Mouse (Mus musculus) embryonic facial prominence, embryonic 14.5 days (tissue): ENCODE data around the gene Ifna5. TPM values are rescaled to one million over a fixed set of nuclear protein-coding genes. Genes with fewer than 3 reads are reported as not detected.
"Not testable (repeated sequence)": the region's sequence is repeated elsewhere in the genome, so short reads cannot be mapped to it uniquely, and the experiment has no call there.

Experiments used
- ATAC-seq: fragments of 200-750 bp; cut with Nextera tagmentation; 2 replicates; pipeline ENCODE4 v1.8.0; 2017; ENCODE audit warnings: low read depth, moderate number of reproducible peaks, moderate TSS enrichment
- DNase-seq: peaks from one replicate; pipeline ENCODE4 v3.0.0-alpha.2; 2015; ENCODE audit warnings: low spot score
- H3K27ac ChIP-seq: fragments of 300-500 bp; sonication (generic); replicated peaks from 2 replicates; pipeline ENCODE4 v1.5.1; 2014; ENCODE audit warnings: low read depth, mild to moderate bottlenecking, low read length, moderate library complexity
- H3K27me3 ChIP-seq: fragments of 300-500 bp; sonication (generic); replicated peaks from 2 replicates; pipeline ENCODE4 v1.6.1; 2014; ENCODE audit warnings: low read length; ENCODE audit not compliant: control insufficient read depth, insufficient read depth
- H3K36me3 ChIP-seq: fragments of 300-500 bp; sonication (generic); 2 replicates; pipeline ENCODE4 v1.6.1; 2014; ENCODE audit warnings: low read length, mixed read lengths; ENCODE audit not compliant: control insufficient read depth, insufficient read depth
- H3K4me1 ChIP-seq: fragments of 300-500 bp; sonication (generic); 2 replicates; pipeline ENCODE4 v1.6.1; 2014; ENCODE audit warnings: antibody characterized with exemption, low read length; ENCODE audit not compliant: control insufficient read depth, insufficient read depth
- H3K4me2 ChIP-seq: fragments of 300-500 bp; sonication (generic); 2 replicates; pipeline ENCODE4 v1.6.1; 2014; ENCODE audit warnings: low read depth, mild to moderate bottlenecking, low read length, moderate library complexity, mixed read lengths
- H3K4me3 ChIP-seq: fragments of 300-500 bp; sonication (generic); 2 replicates; pipeline ENCODE4 v1.5.1; 2014; ENCODE audit warnings: low read depth, mild to moderate bottlenecking, low read length
- H3K9ac ChIP-seq: fragments of 300-500 bp; sonication (generic); 2 replicates; pipeline ENCODE4 v1.6.1; 2014; ENCODE audit warnings: low read depth, mild to moderate bottlenecking, low read length, moderate library complexity, mixed read lengths
- H3K9me3 ChIP-seq: fragments of 300-500 bp; sonication (generic); 2 replicates; pipeline ENCODE4 v1.6.1; 2016; ENCODE audit warnings: low read length; ENCODE audit not compliant: control insufficient read depth
- WGBS: fragments of 180-500 bp; shearing (Covaris S2); extraction: QIAGEN DNeasy Blood & Tissue Kit; methylation state at CpG from one replicate; pipeline ENCODE4 v1.1.7; 2014; 5-methylcytosine and 5-hydroxymethylcytosine counted together
- polyA plus RNA-seq: library from polyadenylated mRNA; unstranded; fragments of >200 nt; fragmentation: Nextera tagmentation; extraction: Ambion mirVana; gene quantifications from 2 replicates; pipeline ENCODE4 v1.2.1, GENCODE M21; 2014

Gene Ifna5
- polyA plus RNA-seq, result not detected in 2 replicates

DNA sequence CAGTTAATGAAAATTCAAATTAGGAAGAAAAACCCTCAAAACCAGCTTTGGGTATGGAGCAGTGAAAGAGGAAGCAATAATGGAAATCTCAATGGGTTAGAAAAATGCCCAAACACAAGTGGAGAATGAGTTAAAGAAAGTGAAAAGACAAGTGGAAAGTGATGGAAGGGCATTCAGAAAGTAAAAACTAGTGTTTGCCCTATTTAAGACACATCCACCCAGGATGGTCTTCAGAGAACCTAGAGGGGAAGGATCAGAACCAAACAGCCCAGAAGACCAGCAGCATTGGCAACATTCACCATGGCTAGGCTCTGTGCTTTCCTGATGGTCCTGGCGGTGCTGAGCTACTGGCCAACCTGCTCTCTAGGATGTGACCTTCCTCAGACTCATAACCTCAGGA, at the start of gene Ifna5:
Gene Ifna5, plus strand, starts transcription at position 301 of the 400 bp plus-strand sequence.
- not testable (repeated sequence) for H3K36me3 ChIP-seq, H3K27me3 ChIP-seq, H3K9ac ChIP-seq, DNase-seq, ATAC-seq, H3K4me2 ChIP-seq, H3K27ac ChIP-seq, H3K4me1 ChIP-seq, H3K9me3 ChIP-seq, H3K4me3 ChIP-seq
- WGBS, result no CpG with 5 or more reads among the region's 1 CpGs

DNA sequence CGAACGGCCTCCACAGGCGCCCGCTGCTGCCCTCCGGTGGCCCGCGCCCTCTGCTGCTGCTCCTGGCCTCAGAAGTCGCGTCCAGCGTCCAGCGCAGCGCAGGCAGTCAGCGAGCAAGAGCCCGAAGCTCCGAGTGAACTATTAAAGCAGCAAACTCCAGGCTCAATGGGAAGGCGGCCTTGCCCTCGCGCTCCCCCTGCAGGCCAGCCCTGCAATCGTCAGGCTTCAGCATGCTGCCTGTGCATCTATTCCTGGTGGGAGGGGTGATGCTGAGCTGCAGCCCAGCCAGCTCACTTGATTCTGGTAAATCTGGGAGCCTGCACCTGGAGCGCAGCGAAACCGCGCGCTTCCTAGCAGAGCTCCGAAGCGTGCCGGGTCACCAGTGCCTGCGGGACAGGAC, 46.9 kb upstream of the Ifna5 start, which contains the start of gene Gm13277:
Gene Gm13277, plus strand, starts transcription at position 231 of the 400 bp plus-strand sequence.
- H3K4me2 ChIP-seq, H3K27ac ChIP-seq, H3K9me3 ChIP-seq, ATAC-seq, H3K4me1 ChIP-seq, H3K9ac ChIP-seq, H3K36me3 ChIP-seq, DNase-seq, H3K27me3 ChIP-seq, H3K4me3 ChIP-seq: not testable (repeated sequence)
- no CpG with 5 or more reads among the region's 28 CpGs for WGBS

DNA sequence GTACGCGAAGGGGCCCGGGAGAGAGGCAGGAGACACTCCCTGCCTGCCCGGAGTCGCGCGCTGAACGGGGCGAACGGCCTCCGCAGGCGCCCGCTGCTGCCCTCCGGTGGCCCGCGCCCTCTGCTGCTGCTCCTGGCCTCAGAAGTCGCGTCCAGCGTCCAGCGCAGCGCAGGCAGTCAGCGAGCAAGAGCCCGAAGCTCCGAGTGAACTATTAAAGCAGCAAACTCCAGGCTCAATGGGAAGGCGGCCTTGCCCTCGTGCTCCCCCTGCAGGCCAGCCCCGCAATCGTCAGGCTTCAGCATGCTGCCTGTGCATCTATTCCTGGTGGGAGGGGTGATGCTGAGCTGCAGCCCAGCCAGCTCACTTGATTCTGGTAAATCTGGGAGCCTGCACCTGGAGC, 44.1 kb upstream of the Ifna5 start, which contains the start of gene Gm13278:
Gene Gm13278, plus strand, starts transcription at position 301 of the 400 bp plus-strand sequence.
- not testable (repeated sequence) for ATAC-seq, H3K36me3 ChIP-seq, H3K4me1 ChIP-seq, H3K9ac ChIP-seq, H3K27ac ChIP-seq, H3K9me3 ChIP-seq, H3K27me3 ChIP-seq, H3K4me3 ChIP-seq, H3K4me2 ChIP-seq, DNase-seq
- no CpG with 5 or more reads among the region's 28 CpGs for WGBS

DNA sequence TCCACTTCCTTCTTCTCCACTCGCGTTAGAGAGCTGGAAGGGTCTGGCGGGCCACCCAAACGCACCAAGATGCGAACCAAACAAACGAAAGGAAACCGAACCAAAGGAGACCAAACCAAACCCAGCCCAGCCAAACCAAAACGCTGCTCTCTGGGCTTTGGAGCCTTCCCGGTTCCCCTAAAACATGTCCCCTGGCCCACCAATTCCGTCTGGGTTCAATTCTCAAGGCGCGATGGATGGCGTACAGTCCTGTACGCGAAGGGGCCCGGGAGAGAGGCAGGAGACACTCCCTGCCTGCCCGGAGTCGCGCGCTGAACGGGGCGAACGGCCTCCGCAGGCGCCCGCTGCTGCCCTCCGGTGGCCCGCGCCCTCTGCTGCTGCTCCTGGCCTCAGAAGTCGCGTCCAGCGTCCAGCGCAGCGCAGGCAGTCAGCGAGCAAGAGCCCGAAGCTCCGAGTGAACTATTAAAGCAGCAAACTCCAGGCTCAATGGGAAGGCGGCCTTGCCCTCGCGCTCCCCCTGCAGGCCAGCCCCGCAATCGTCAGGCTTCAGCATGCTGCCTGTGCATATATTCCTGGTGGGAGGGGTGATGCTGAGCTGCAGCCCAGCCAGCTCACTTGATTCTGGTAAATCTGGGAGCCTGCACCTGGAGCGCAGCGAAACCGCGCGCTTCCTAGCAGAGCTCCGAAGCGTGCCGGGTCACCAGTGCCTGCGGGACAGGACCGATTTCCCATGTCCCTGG, 41.2 kb upstream of the Ifna5 start, which contains the start of gene Gm13275:
Gene Gm13275, plus strand, starts transcription at position 552 of the 740 bp plus-strand sequence.
- DNase-seq, H3K4me1 ChIP-seq, H3K27ac ChIP-seq, H3K9ac ChIP-seq, H3K27me3 ChIP-seq, H3K4me2 ChIP-seq, H3K36me3 ChIP-seq, ATAC-seq, H3K9me3 ChIP-seq, H3K4me3 ChIP-seq: not testable (repeated sequence)
- no CpG with 5 or more reads among the region's 52 CpGs for WGBS

DNA sequence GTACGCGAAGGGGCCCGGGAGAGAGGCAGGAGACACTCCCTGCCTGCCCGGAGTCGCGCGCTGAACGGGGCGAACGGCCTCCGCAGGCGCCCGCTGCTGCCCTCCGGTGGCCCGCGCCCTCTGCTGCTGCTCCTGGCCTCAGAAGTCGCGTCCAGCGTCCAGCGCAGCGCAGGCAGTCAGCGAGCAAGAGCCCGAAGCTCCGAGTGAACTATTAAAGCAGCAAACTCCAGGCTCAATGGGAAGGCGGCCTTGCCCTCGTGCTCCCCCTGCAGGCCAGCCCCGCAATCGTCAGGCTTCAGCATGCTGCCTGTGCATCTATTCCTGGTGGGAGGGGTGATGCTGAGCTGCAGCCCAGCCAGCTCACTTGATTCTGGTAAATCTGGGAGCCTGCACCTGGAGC, 38.2 kb upstream of the Ifna5 start, which contains the start of gene Gm13279:
Gene Gm13279, plus strand, starts transcription at position 301 of the 400 bp plus-strand sequence.
- ATAC-seq, H3K27ac ChIP-seq, H3K27me3 ChIP-seq, DNase-seq, H3K36me3 ChIP-seq, H3K4me3 ChIP-seq, H3K9me3 ChIP-seq, H3K4me2 ChIP-seq, H3K4me1 ChIP-seq, H3K9ac ChIP-seq: not testable (repeated sequence)
- no CpG with 5 or more reads among the region's 28 CpGs for WGBS

DNA sequence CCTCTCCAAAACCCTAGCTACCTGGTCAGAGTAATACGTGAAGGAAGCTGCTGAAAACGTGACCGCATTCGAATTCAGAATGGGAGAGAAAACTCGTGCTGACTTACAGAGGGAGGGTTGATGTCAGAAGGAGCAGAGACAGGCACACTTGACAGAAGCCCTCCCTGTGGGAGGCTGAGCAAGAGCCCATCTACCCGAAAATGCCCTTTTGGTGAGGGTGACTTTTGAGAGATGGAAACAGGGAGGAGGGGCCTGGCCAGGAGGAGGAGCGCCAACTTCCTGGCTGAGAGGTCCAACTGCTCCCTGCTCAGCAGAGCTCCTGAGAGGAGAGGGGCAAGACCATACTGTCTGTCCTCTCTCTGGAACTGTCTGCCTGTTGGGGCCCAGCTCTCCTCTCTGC, 36.0 kb upstream of the Ifna5 start, which contains the start of gene Gm13285:
Gene Gm13285, plus strand, starts transcription at position 301 of the 400 bp plus-strand sequence.
- H3K4me2 ChIP-seq, H3K27me3 ChIP-seq, H3K4me3 ChIP-seq, ATAC-seq, H3K4me1 ChIP-seq, DNase-seq, H3K27ac ChIP-seq, H3K9me3 ChIP-seq, H3K36me3 ChIP-seq, H3K9ac ChIP-seq: not testable (repeated sequence)
- 0% methylated on average over 2 of the region's 7 CpGs for WGBS

DNA sequence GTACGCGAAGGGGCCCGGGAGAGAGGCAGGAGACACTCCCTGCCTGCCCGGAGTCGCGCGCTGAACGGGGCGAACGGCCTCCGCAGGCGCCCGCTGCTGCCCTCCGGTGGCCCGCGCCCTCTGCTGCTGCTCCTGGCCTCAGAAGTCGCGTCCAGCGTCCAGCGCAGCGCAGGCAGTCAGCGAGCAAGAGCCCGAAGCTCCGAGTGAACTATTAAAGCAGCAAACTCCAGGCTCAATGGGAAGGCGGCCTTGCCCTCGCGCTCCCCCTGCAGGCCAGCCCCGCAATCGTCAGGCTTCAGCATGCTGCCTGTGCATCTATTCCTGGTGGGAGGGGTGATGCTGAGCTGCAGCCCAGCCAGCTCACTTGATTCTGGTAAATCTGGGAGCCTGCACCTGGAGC, 32.4 kb upstream of the Ifna5 start, which contains the start of gene Gm13287:
Gene Gm13287, plus strand, starts transcription at position 301 of the 400 bp plus-strand sequence.
- not testable (repeated sequence) for H3K27me3 ChIP-seq, H3K4me2 ChIP-seq
- WGBS, result no CpG with 5 or more reads among the region's 29 CpGs

DNA sequence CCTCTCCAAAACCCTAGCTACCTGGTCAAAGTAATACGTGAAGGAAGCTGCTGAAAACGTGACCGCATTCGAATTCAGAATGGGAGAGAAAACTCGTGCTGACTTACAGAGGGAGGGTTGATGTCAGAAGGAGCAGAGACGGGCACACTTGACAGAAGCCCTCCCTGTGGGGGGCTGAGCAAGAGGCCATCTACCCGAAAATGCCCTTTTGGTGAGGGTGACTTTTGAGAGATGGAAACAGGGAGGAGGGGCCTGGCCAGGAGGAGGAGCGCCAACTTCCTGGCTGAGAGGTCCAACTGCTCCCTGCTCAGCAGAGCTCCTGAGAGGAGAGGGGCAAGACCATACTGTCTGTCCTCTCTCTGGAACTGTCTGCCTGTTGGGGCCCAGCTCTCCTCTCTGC, 30.1 kb upstream of the Ifna5 start, which contains the start of gene Gm13288:
Gene Gm13288, plus strand, starts transcription at position 301 of the 400 bp plus-strand sequence.
- Histone ChIP-seq H3K4me3 (peak within 1 kb of the TSS; percentile 20; the same call in 1 of the 2 replicates), H3K4me2 (peak within 1 kb of the TSS; percentile 32; the same call in 1 of the 2 replicates)
- not testable (repeated sequence) for H3K27ac ChIP-seq, DNase-seq, H3K36me3 ChIP-seq, H3K27me3 ChIP-seq, H3K9me3 ChIP-seq, H3K9ac ChIP-seq, ATAC-seq, H3K4me1 ChIP-seq
- WGBS, result no CpG with 5 or more reads among the region's 8 CpGs

More for the DNA sequence above, 32.4 kb upstream of the Ifna5 start, which contains the start of gene Gm13287:
- not testable (repeated sequence) for H3K36me3 ChIP-seq, H3K4me3 ChIP-seq, H3K9me3 ChIP-seq, ATAC-seq, H3K9ac ChIP-seq, DNase-seq, H3K4me1 ChIP-seq, H3K27ac ChIP-seq
